Mouse (Mus musculus) neural tube, embryonic 11.5 days (tissue): Measurements from ENCODE around the gene Limch1. TPM values are rescaled to one million over a fixed set of nuclear protein-coding genes. Genes with fewer than 3 reads are reported as not detected.

Experiments
- ATAC-seq: fragments of 200-750 bp; cut with Nextera tagmentation; 2 replicates; pipeline ENCODE4 v1.8.0; 2017; ENCODE audit warnings: moderate number of reproducible peaks, mild to moderate bottlenecking, moderate TSS enrichment, moderate library complexity; ENCODE audit not compliant: insufficient read depth, low FRiP score, low TSS enrichment
- DNase-seq: peaks from one replicate; pipeline ENCODE4 v3.0.0-alpha.2; 2015; ENCODE audit warnings: low spot score
- H3K27ac ChIP-seq: fragments of 300-500 bp; sonication (generic); 2 replicates; pipeline ENCODE4 v1.5.1; 2014; ENCODE audit warnings: low read depth, mild to moderate bottlenecking, low read length
- H3K27me3 ChIP-seq: fragments of 300-500 bp; sonication (generic); 2 replicates; pipeline ENCODE4 v1.6.1; 2014; ENCODE audit warnings: mild to moderate bottlenecking, low read length, mixed read lengths; ENCODE audit not compliant: control insufficient read depth, insufficient read depth
- H3K36me3 ChIP-seq: fragments of 300-500 bp; sonication (generic); 2 replicates; pipeline ENCODE4 v1.6.1; 2014; ENCODE audit warnings: mild to moderate bottlenecking, low read length, moderate library complexity, mixed read lengths; ENCODE audit not compliant: control insufficient read depth, insufficient read depth
- H3K4me1 ChIP-seq: fragments of 300-500 bp; sonication (generic); 2 replicates; pipeline ENCODE4 v1.6.1; 2014; ENCODE audit warnings: low read length, mixed read lengths; ENCODE audit not compliant: control insufficient read depth, insufficient read depth
- H3K4me2 ChIP-seq: fragments of 300-500 bp; sonication (generic); 2 replicates; pipeline ENCODE4 v1.6.1; 2014; ENCODE audit warnings: low read depth, mild to moderate bottlenecking, moderate library complexity
- H3K4me3 ChIP-seq: fragments of 300-500 bp; sonication (generic); 2 replicates; pipeline ENCODE4 v1.5.1; 2014; ENCODE audit warnings: low read depth, low read length
- H3K9ac ChIP-seq: fragments of 300-500 bp; sonication (generic); 2 replicates; pipeline ENCODE4 v1.6.1; 2014; ENCODE audit warnings: mild to moderate bottlenecking, low read length
- H3K9me3 ChIP-seq: fragments of 300-500 bp; sonication (generic); 2 replicates; pipeline ENCODE4 v1.6.1; 2016; ENCODE audit warnings: low read length; ENCODE audit not compliant: control insufficient read depth
- WGBS: fragments of 180-500 bp; shearing (Covaris S2); extraction: QIAGEN DNeasy Blood & Tissue Kit; methylation state at CpG from one replicate; pipeline ENCODE4 v1.1.7; 2014; 5-methylcytosine and 5-hydroxymethylcytosine counted together
- polyA plus RNA-seq: library from polyadenylated mRNA; unstranded; fragments of >200 nt; fragmentation: Nextera tagmentation; extraction: Ambion mirVana; gene quantifications from 2 replicates; pipeline ENCODE4 v1.2.1, GENCODE M21; 2014

The Limch1 gene
- polyA plus RNA-seq, 1 experiment from 2014 or later, result 83.7 TPM

GRCm38 (mm10) chr5:66859506-66859905, 113.9 kb downstream of the Limch1 start:
- WGBS, result 85% methylated on average over 3 of the region's 3 CpGs
- H3K9me3 ChIP-seq, result no peaks in the 10 kb centered on the region
- ATAC-seq, result no peak

GRCm38 (mm10) chr5:66861232-66862035, 115.8 kb downstream of the Limch1 start:
- Histone ChIP-seq H3K4me2 (no peak overlapping the region), H3K4me1 (0 out of 2 replicates have a peak, but pooled peaks cover 4% of the 10 kb centered on the region), H3K9ac (no peak overlapping the region), H3K27ac (no peak overlapping the region), H3K9me3 (no peaks in the 10 kb centered on the region), H3K27me3 (no peaks in the 10 kb centered on the region), H3K36me3 (no peaks in the 10 kb centered on the region; the same call in 1 of the 2 replicates), H3K4me3 (no peak overlapping the region)
- ATAC-seq (no peak), DNase-seq (no peak)
- 68% methylated on average over 17 of the region's 17 CpGs for whole genome bisulfite sequencing

More at GRCm38 (mm10) chr5:66859506-66859905, 113.9 kb downstream of the Limch1 start:
- Histone ChIP-seq H3K4me3 (no peak overlapping the region), H3K4me1 (0 out of 2 replicates have a peak, but pooled peaks cover 4% of the 10 kb centered on the region), H3K27ac (no peak overlapping the region), H3K36me3 (no peaks in the 10 kb centered on the region; the same call in 1 of the 2 replicates), H3K4me2 (no peak overlapping the region), H3K27me3 (no peaks in the 10 kb centered on the region), H3K9ac (no peak overlapping the region)
- no peak for DNase-seq

GRCm38 (mm10) chr5:66862151-66862550, 116.5 kb downstream of the Limch1 start:
- WGBS, result 76% methylated on average over 4 of the region's 4 CpGs
- Histone ChIP-seq H3K4me3 (no peak overlapping the region), H3K9ac (no peak overlapping the region), H3K4me1 (0 out of 2 replicates have a peak, but pooled peaks cover 4% of the 10 kb centered on the region), H3K27ac (no peak overlapping the region), H3K27me3 (no peaks in the 10 kb centered on the region), H3K36me3 (no peaks in the 10 kb centered on the region; the same call in 1 of the 2 replicates), H3K4me2 (no peak overlapping the region), H3K9me3 (no peaks in the 10 kb centered on the region)
- no peak for ATAC-seq
- no peak for DNase-seq

GRCm38 (mm10) chr5:66865229-66865628, 119.6 kb downstream of the Limch1 start:
- no peak for DNase-seq
- no peaks in the 10 kb centered on the region for H3K36me3 ChIP-seq
- H3K9ac ChIP-seq, result no peak overlapping the region
- no peaks in the 10 kb centered on the region for H3K27me3 ChIP-seq
- no peaks in the 10 kb centered on the region for H3K9me3 ChIP-seq
- no peak for ATAC-seq
- H3K4me2 ChIP-seq, result no peak overlapping the region
- 67% methylated on average over 5 of the region's 5 CpGs for WGBS
- H3K27ac ChIP-seq, result no peak overlapping the region
- H3K4me1 ChIP-seq, result 0 out of 2 replicates have a peak, but pooled peaks cover 4% of the 10 kb centered on the region
- H3K4me3 ChIP-seq, result no peak overlapping the region

GRCm38 (mm10) chr5:66866019-66866418, 120.4 kb downstream of the Limch1 start:
- ATAC-seq (no peak), DNase-seq (no peak)
- Histone ChIP-seq H3K27me3 (no peaks in the 10 kb centered on the region), H3K36me3 (no peaks in the 10 kb centered on the region), H3K9ac (no peak overlapping the region), H3K9me3 (no peaks in the 10 kb centered on the region), H3K4me1 (0 out of 2 replicates have a peak, but pooled peaks cover 3% of the 10 kb centered on the region), H3K4me2 (no peak overlapping the region), H3K4me3 (no peak overlapping the region), H3K27ac (no peak overlapping the region)
- WGBS, result 73% methylated on average over 8 of the region's 8 CpGs

- Histone ChIP-seq H3K4me3 (no peak overlapping the region), H3K27me3 (no peaks in the 10 kb centered on the region), H3K9me3 (no peaks in the 10 kb centered on the region), H3K4me2 (no peak overlapping the region), H3K27ac (no peak overlapping the region), H3K9ac (no peak overlapping the region), H3K36me3 (no peaks in the 10 kb centered on the region), H3K4me1 (no peaks in the 10 kb centered on the region)
- DNase-seq (no peak), ATAC-seq (no peak)
- 93% methylated on average over 4 of the region's 4 CpGs for WGBS
Observed at GRCm38 (mm10) chr5:66869545-66869944, 123.9 kb downstream of the Limch1 start.

- no peak overlapping the region for H3K27ac ChIP-seq
- 90% methylated on average over 11 of the region's 11 CpGs for WGBS
- DNase-seq (no peak), ATAC-seq (no peak)
- no peaks in the 10 kb centered on the region for H3K27me3 ChIP-seq
- H3K36me3 ChIP-seq, result no peaks in the 10 kb centered on the region
- H3K4me2 ChIP-seq, result no peak overlapping the region
- H3K4me1 ChIP-seq, result peaks cover 3% of the 10 kb centered on the region; the same call in 1 of the 2 replicates
- H3K4me3 ChIP-seq, result no peak overlapping the region
- no peaks in the 10 kb centered on the region for H3K9me3 ChIP-seq
- no peak overlapping the region for H3K9ac ChIP-seq
Observed at GRCm38 (mm10) chr5:66871521-66872050, 126.0 kb downstream of the Limch1 start.

- Histone ChIP-seq H3K27ac (no peak overlapping the region), H3K4me3 (no peak overlapping the region), H3K9me3 (no peaks in the 10 kb centered on the region), H3K4me2 (no peak overlapping the region), H3K27me3 (no peaks in the 10 kb centered on the region), H3K4me1 (peaks cover 3% of the 10 kb centered on the region; the same call in 1 of the 2 replicates), H3K9ac (no peak overlapping the region), H3K36me3 (no peaks in the 10 kb centered on the region)
- DNase-seq (no peak), ATAC-seq (no peak)
- 94% methylated on average over 4 of the region's 4 CpGs for WGBS
Observed at GRCm38 (mm10) chr5:66872053-66872452, 126.4 kb downstream of the Limch1 start.
